Mouse (Mus musculus) neural tube, embryonic 14.5 days (tissue): ENCODE measurements around the gene Atp6ap1l. TPM values are rescaled to one million over a fixed set of nuclear protein-coding genes. Genes with fewer than 3 reads are reported as not detected.

Experiments used
- ATAC-seq: fragments of 200-750 bp; cut with Nextera tagmentation; 2 replicates; pipeline ENCODE4 v1.8.0; 2017; ENCODE audit warnings: low read depth, mild to moderate bottlenecking, moderate TSS enrichment, moderate library complexity
- H3K27ac ChIP-seq: fragments of 300-500 bp; sonication (generic); 2 replicates; pipeline ENCODE4 v1.5.1; 2014; ENCODE audit warnings: low read depth, mild to moderate bottlenecking, control low read depth, low read length, moderate library complexity, mixed read lengths
- H3K27me3 ChIP-seq: fragments of 300-500 bp; sonication (generic); 2 replicates; pipeline ENCODE4 v1.6.1; 2014; ENCODE audit warnings: low read length; ENCODE audit not compliant: control insufficient read depth, insufficient read depth
- H3K36me3 ChIP-seq: fragments of 300-500 bp; sonication (generic); 2 replicates; pipeline ENCODE4 v1.6.1; 2014; ENCODE audit warnings: low read length, mixed read lengths; ENCODE audit not compliant: control insufficient read depth, insufficient read depth
- H3K4me1 ChIP-seq: fragments of 300-500 bp; sonication (generic); 2 replicates; pipeline ENCODE4 v1.6.1; 2014; ENCODE audit warnings: low read length; ENCODE audit not compliant: control insufficient read depth, insufficient read depth
- H3K4me2 ChIP-seq: fragments of 300-500 bp; sonication (generic); 2 replicates; pipeline ENCODE4 v1.6.1; 2014; ENCODE audit warnings: mild to moderate bottlenecking, low read depth, low read length, control low read depth
- H3K4me3 ChIP-seq: fragments of 300-500 bp; sonication (generic); 2 replicates; pipeline ENCODE4 v1.5.1; 2014; ENCODE audit warnings: low read depth, low read length, control low read depth, mixed read lengths
- H3K9ac ChIP-seq: fragments of 300-500 bp; sonication (generic); replicated peaks from 2 replicates; pipeline ENCODE4 v1.6.1; 2014; ENCODE audit warnings: low read depth, mild to moderate bottlenecking, control low read depth, low read length, mixed read lengths
- H3K9me3 ChIP-seq: fragments of 300-500 bp; sonication (generic); 2 replicates; pipeline ENCODE4 v1.6.1; 2016; ENCODE audit warnings: low read length; ENCODE audit not compliant: control insufficient read depth
- WGBS: fragments of 180-500 bp; shearing (Covaris S2); extraction: QIAGEN DNeasy Blood & Tissue Kit; methylation state at CpG from one replicate; pipeline ENCODE4 v1.1.7; 2014; 5-methylcytosine and 5-hydroxymethylcytosine counted together
- polyA plus RNA-seq: library from polyadenylated mRNA; unstranded; fragments of >200 nt; fragmentation: Nextera tagmentation; extraction: Ambion mirVana; gene quantifications from 2 replicates; pipeline ENCODE4 v1.2.1, GENCODE M21; 2014

Atp6ap1l gene
- polyA plus RNA-seq, 1 experiment from 2014 or later: 0.47 TPM

- Histone ChIP-seq H3K4me3 (no peak overlapping the region), H3K4me1 (no peaks in the 10 kb centered on the region), H3K9me3 (no peaks in the 10 kb centered on the region), H3K27ac (no peak overlapping the region), H3K27me3 (no peaks in the 10 kb centered on the region), H3K4me2 (no peak overlapping the region), H3K36me3 (no peaks in the 10 kb centered on the region), H3K9ac (no peak overlapping the region)
- no peak for ATAC-seq
- WGBS: 89% methylated on average over 12 of the region's 12 CpGs
Observed at GRCm38 (mm10) chr13:90896821-90897220, 8.3 kb downstream of the Atp6ap1l start.

- Histone ChIP-seq H3K27ac (no peak overlapping the region), H3K36me3 (no peaks in the 10 kb centered on the region), H3K4me2 (no peak overlapping the region), H3K27me3 (no peaks in the 10 kb centered on the region), H3K4me1 (no peaks in the 10 kb centered on the region), H3K9me3 (no peaks in the 10 kb centered on the region), H3K4me3 (no peak overlapping the region), H3K9ac (no peak overlapping the region)
- WGBS: 26% methylated on average over 2 of the region's 2 CpGs
- ATAC-seq: peak; percentile 54; the same call in 1 of the 2 replicates
Observed at GRCm38 (mm10) chr13:90896098-90896497, 9.1 kb downstream of the Atp6ap1l start.

GRCm38 (mm10) chr13:90894819-90895218 is 10.3 kb downstream of the Atp6ap1l start:
- H3K9me3 ChIP-seq: no peaks in the 10 kb centered on the region
- no peaks in the 10 kb centered on the region for H3K36me3 ChIP-seq
- H3K4me3 ChIP-seq: no peak overlapping the region
- 91% methylated on average over 4 of the region's 4 CpGs for WGBS
- no peaks in the 10 kb centered on the region for H3K4me1 ChIP-seq
- no peaks in the 10 kb centered on the region for H3K27me3 ChIP-seq
- H3K27ac ChIP-seq: no peak overlapping the region
- ATAC-seq: no peak
- H3K9ac ChIP-seq: no peak overlapping the region
- no peak overlapping the region for H3K4me2 ChIP-seq

GRCm38 (mm10) chr13:90890111-90890510 is 15.0 kb downstream of the Atp6ap1l start:
- ATAC-seq: no peak
- Histone ChIP-seq H3K4me1 (no peaks in the 10 kb centered on the region), H3K4me3 (no peak overlapping the region), H3K9me3 (no peaks in the 10 kb centered on the region), H3K4me2 (no peak overlapping the region), H3K9ac (no peak overlapping the region), H3K27me3 (no peaks in the 10 kb centered on the region), H3K36me3 (no peaks in the 10 kb centered on the region), H3K27ac (no peak overlapping the region)
- 93% methylated on average over 5 of the region's 5 CpGs for WGBS

GRCm38 (mm10) chr13:90886568-90886983 is 18.6 kb downstream of the Atp6ap1l start:
- H3K27me3 ChIP-seq: no peaks in the 10 kb centered on the region
- WGBS: under 1% methylated on average over 18 of the region's 18 CpGs
- peak overlapping the region; percentile 61 for H3K4me2 ChIP-seq
- H3K36me3 ChIP-seq: no peaks in the 10 kb centered on the region
- no peak overlapping the region for H3K9ac ChIP-seq
- ATAC-seq: peak; percentile 69
- no peaks in the 10 kb centered on the region for H3K4me1 ChIP-seq
- H3K4me3 ChIP-seq: peak overlapping the region; percentile 30
- no peak overlapping the region for H3K27ac ChIP-seq
- no peaks in the 10 kb centered on the region for H3K9me3 ChIP-seq

- H3K9ac ChIP-seq: no peak overlapping the region
- WGBS: 63% methylated on average over 13 of the region's 13 CpGs
- H3K27me3 ChIP-seq: no peaks in the 10 kb centered on the region
- no peaks in the 10 kb centered on the region for H3K4me1 ChIP-seq
- ATAC-seq: no peak
- no peak overlapping the region for H3K27ac ChIP-seq
- H3K36me3 ChIP-seq: no peaks in the 10 kb centered on the region
- H3K4me3 ChIP-seq: peak overlapping the region; percentile 30
- H3K9me3 ChIP-seq: no peaks in the 10 kb centered on the region
- peak overlapping the region; percentile 61 for H3K4me2 ChIP-seq
Observed at GRCm38 (mm10) chr13:90885856-90886532, 19.2 kb downstream of the Atp6ap1l start.

- Histone ChIP-seq H3K9me3 (no peaks in the 10 kb centered on the region), H3K27ac (no peak overlapping the region), H3K36me3 (no peaks in the 10 kb centered on the region), H3K9ac (no peak overlapping the region), H3K4me2 (no peak overlapping the region), H3K4me3 (no peak overlapping the region), H3K4me1 (no peaks in the 10 kb centered on the region), H3K27me3 (no peaks in the 10 kb centered on the region)
- no peak for ATAC-seq
- 97% methylated on average over 1 of the region's 1 CpGs for WGBS
Observed at GRCm38 (mm10) chr13:90881727-90882429, 23.3 kb downstream of the Atp6ap1l start.

- WGBS: 58% methylated on average over 4 of the region's 4 CpGs
- Histone ChIP-seq H3K9ac (no peak overlapping the region), H3K36me3 (no peaks in the 10 kb centered on the region), H3K4me3 (no peak overlapping the region), H3K27me3 (no peaks in the 10 kb centered on the region), H3K9me3 (no peaks in the 10 kb centered on the region), H3K27ac (no peak overlapping the region), H3K4me2 (no peak overlapping the region), H3K4me1 (no peaks in the 10 kb centered on the region)
- no peak for ATAC-seq
Observed at GRCm38 (mm10) chr13:90871579-90871978, 33.6 kb downstream of the Atp6ap1l start.

GRCm38 (mm10) chr13:90869157-90869556 is 36.0 kb downstream of the Atp6ap1l start:
- ATAC-seq: no peak
- Histone ChIP-seq H3K36me3 (no peaks in the 10 kb centered on the region), H3K27ac (no peak overlapping the region), H3K4me1 (no peaks in the 10 kb centered on the region), H3K9ac (no peak overlapping the region), H3K9me3 (no peaks in the 10 kb centered on the region), H3K27me3 (no peaks in the 10 kb centered on the region), H3K4me2 (no peak overlapping the region), H3K4me3 (no peak overlapping the region)
- 20% methylated on average over 4 of the region's 4 CpGs for WGBS
